Mouse (Mus musculus): ENCODE measurements around the gene Antxr1. TPM values are rescaled to one million over a fixed set of nuclear protein-coding genes. Genes with fewer than 3 reads are reported as not detected.

Antxr1 gene
- polyA plus RNA-seq, 1 experiment from 2014 or later, result 7.4 TPM

DNA sequence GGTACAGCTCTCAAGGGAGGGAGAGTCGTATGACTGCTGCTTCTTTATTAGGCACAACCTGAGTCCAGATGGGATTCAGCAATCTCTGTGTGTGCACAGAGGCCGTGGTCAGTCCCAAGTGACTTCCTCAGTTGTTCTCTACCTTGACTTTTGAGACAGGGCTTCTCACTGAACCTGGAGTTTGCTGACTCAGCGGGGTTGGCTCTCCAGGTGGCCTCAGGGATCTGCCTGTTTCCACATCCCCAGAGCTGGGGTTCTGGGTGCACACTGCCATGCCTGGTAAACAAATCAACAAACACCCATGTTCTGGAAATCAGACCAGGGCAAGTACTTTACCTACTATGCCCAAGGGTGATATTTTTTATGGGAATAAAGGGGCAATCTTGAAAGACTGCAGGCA is 181.8 kb downstream of the Antxr1 start:
- Histone ChIP-seq H3K27ac (ENCODE audit: low read depth, low read length) (no peak overlapping the region), H3K4me1 (replicated peaks; ENCODE audit: control insufficient read depth, insufficient read depth, low read length) (no peaks in the 10 kb centered on the region), H3K4me3 (ENCODE audit: low read depth, low read length) (no peak overlapping the region), H3K4me2 (replicated peaks; ENCODE audit: low read depth, low read length) (no peak overlapping the region), H3K36me3 (ENCODE audit: control insufficient read depth, insufficient read depth, low read length) (no peaks in the 10 kb centered on the region), H3K9me3 (ENCODE audit: control insufficient read depth, low read length) (no peaks in the 10 kb centered on the region), H3K27me3 (ENCODE audit: control insufficient read depth, insufficient read depth, low read length) (no peaks in the 10 kb centered on the region), H3K9ac (ENCODE audit: low read depth, low read length) (no peak overlapping the region)
- WGBS, result 90% methylated on average over 3 of the region's 3 CpGs
- ATAC-seq (ENCODE audit: low FRiP score) (no peak), DNase-seq (ENCODE audit: low spot score) (no peak)

DNA sequence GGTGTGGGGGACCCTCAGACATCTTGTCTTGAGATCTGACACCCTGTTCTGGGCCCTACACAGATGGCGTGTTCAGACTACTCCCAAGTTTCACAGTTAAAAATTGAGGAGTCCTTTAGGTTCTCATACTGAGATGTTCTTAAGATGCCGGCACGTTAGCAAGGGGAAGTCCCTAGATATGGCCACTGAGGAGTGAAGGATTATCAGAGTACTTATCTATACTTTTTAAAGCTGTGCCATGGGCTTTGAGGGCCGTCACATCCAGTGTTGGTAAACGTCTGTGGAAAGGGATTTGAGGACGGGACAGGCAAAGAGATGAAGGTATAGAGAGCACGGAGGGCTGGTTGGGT is 182.4 kb downstream of the Antxr1 start:
- ATAC-seq (ENCODE audit: low FRiP score) (no peak), DNase-seq (ENCODE audit: low spot score) (no peak)
- no peaks in the 10 kb centered on the region for H3K4me1 ChIP-seq (replicated peaks; ENCODE audit: control insufficient read depth, insufficient read depth, low read length)
- no peak overlapping the region for H3K4me3 ChIP-seq (ENCODE audit: low read depth, low read length)
- H3K4me2 ChIP-seq (replicated peaks; ENCODE audit: low read depth, low read length), result no peak overlapping the region
- H3K9ac ChIP-seq (ENCODE audit: low read depth, low read length), result no peak overlapping the region
- WGBS, result 92% methylated on average over 7 of the region's 7 CpGs
- H3K9me3 ChIP-seq (ENCODE audit: control insufficient read depth, low read length), result no peaks in the 10 kb centered on the region
- H3K27me3 ChIP-seq (ENCODE audit: control insufficient read depth, insufficient read depth, low read length), result no peaks in the 10 kb centered on the region
- no peaks in the 10 kb centered on the region for H3K36me3 ChIP-seq (ENCODE audit: control insufficient read depth, insufficient read depth, low read length)
- H3K27ac ChIP-seq (ENCODE audit: low read depth, low read length), result no peak overlapping the region

- no peak for ATAC-seq (ENCODE audit: low FRiP score)
- Histone ChIP-seq H3K9me3 (ENCODE audit: control insufficient read depth, low read length) (no peaks in the 10 kb centered on the region), H3K9ac (ENCODE audit: low read depth, low read length) (no peak overlapping the region), H3K36me3 (ENCODE audit: control insufficient read depth, insufficient read depth, low read length) (no peaks in the 10 kb centered on the region), H3K4me1 (replicated peaks; ENCODE audit: control insufficient read depth, insufficient read depth, low read length) (no peaks in the 10 kb centered on the region), H3K27me3 (ENCODE audit: control insufficient read depth, insufficient read depth, low read length) (no peaks in the 10 kb centered on the region), H3K4me3 (ENCODE audit: low read depth, low read length) (no peak overlapping the region), H3K27ac (ENCODE audit: low read depth, low read length) (no peak overlapping the region), H3K4me2 (replicated peaks; ENCODE audit: low read depth, low read length) (no peak overlapping the region)
- no peak for DNase-seq (ENCODE audit: low spot score)
- WGBS, result 82% methylated on average over 21 of the region's 21 CpGs
These were observed 183.0 kb downstream of the Antxr1 start for GRCm38 (mm10) chr6:87152461-87153230.

GRCm38 (mm10) chr6:87151427-87151826 is 184.2 kb downstream of the Antxr1 start:
- no peak for ATAC-seq (ENCODE audit: low FRiP score)
- DNase-seq (ENCODE audit: low spot score), result no peak
- H3K4me3 ChIP-seq (ENCODE audit: low read depth, low read length), result no peak overlapping the region
- H3K27me3 ChIP-seq (ENCODE audit: control insufficient read depth, insufficient read depth, low read length), result no peaks in the 10 kb centered on the region
- no peaks in the 10 kb centered on the region for H3K36me3 ChIP-seq (ENCODE audit: control insufficient read depth, insufficient read depth, low read length)
- WGBS, result 86% methylated on average over 8 of the region's 8 CpGs
- no peaks in the 10 kb centered on the region for H3K4me1 ChIP-seq (replicated peaks; ENCODE audit: control insufficient read depth, insufficient read depth, low read length)
- no peaks in the 10 kb centered on the region for H3K9me3 ChIP-seq (ENCODE audit: control insufficient read depth, low read length)
- H3K27ac ChIP-seq (ENCODE audit: low read depth, low read length), result no peak overlapping the region
- no peak overlapping the region for H3K9ac ChIP-seq (ENCODE audit: low read depth, low read length)
- H3K4me2 ChIP-seq (replicated peaks; ENCODE audit: low read depth, low read length), result no peak overlapping the region

DNA sequence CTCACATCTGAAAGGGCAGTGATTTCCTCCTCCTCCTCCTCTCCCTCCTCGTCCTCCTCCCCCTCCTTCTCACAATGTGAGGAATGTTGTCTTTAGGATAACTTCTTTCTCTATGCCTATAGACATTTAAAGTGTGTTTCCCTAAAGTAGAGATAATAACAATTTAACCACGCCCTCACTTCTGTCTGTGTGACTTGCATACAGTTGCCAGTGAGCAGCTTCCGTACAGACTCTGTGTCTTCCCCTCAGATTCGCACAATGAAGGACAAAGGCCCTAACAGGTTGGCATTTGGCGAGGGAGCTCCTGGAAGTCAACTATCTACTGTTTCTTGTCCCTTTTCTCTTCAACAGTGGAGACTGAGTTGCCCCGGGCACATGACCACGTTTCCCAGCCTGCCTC is 185.2 kb downstream of the Antxr1 start:
- Histone ChIP-seq H3K4me1 (replicated peaks; ENCODE audit: control insufficient read depth, insufficient read depth, low read length) (no peaks in the 10 kb centered on the region), H3K9ac (ENCODE audit: low read depth, low read length) (no peak overlapping the region), H3K36me3 (ENCODE audit: control insufficient read depth, insufficient read depth, low read length) (no peaks in the 10 kb centered on the region), H3K4me2 (replicated peaks; ENCODE audit: low read depth, low read length) (no peak overlapping the region), H3K4me3 (ENCODE audit: low read depth, low read length) (no peak overlapping the region), H3K27ac (ENCODE audit: low read depth, low read length) (no peak overlapping the region), H3K9me3 (ENCODE audit: control insufficient read depth, low read length) (no peaks in the 10 kb centered on the region), H3K27me3 (ENCODE audit: control insufficient read depth, insufficient read depth, low read length) (no peaks in the 10 kb centered on the region)
- DNase-seq (ENCODE audit: low spot score), result no peak
- 83% methylated on average over 7 of the region's 7 CpGs for whole genome bisulfite sequencing
- no peak for ATAC-seq (ENCODE audit: low FRiP score)

DNA sequence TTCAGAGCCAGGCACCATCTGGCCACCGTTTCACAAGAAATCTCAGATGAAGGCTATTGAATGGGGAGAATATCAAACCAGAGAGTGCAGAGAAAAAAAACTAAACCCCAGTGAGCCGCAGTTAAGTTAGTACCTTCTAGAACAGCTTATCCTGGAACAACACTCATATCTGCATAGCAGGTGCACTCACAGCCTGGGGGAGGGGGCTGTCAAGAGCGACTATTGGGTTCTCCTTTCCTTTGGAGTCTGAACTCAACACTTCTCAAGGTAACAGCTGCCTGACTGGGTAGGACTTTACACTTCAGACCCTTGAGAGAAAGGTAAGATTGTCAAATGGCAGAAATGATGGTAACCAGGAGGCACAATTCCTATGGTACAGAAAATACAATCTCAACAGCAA is 187.7 kb downstream of the Antxr1 start:
- H3K27ac ChIP-seq (ENCODE audit: low read depth, low read length), result no peak overlapping the region
- no peak overlapping the region for H3K4me2 ChIP-seq (replicated peaks; ENCODE audit: low read depth, low read length)
- H3K4me1 ChIP-seq (replicated peaks; ENCODE audit: control insufficient read depth, insufficient read depth, low read length), result no peaks in the 10 kb centered on the region
- no peak overlapping the region for H3K9ac ChIP-seq (ENCODE audit: low read depth, low read length)
- ATAC-seq (ENCODE audit: low FRiP score), result no peak
- DNase-seq (ENCODE audit: low spot score), result no peak
- H3K9me3 ChIP-seq (ENCODE audit: control insufficient read depth, low read length), result no peaks in the 10 kb centered on the region
- H3K36me3 ChIP-seq (ENCODE audit: control insufficient read depth, insufficient read depth, low read length), result no peaks in the 10 kb centered on the region
- 82% methylated on average over 3 of the region's 3 CpGs for WGBS
- no peak overlapping the region for H3K4me3 ChIP-seq (ENCODE audit: low read depth, low read length)
- H3K27me3 ChIP-seq (ENCODE audit: control insufficient read depth, insufficient read depth, low read length), result no peaks in the 10 kb centered on the region

- Histone ChIP-seq H3K27ac (ENCODE audit: low read depth, low read length) (no peak overlapping the region), H3K4me2 (replicated peaks; ENCODE audit: low read depth, low read length) (no peak overlapping the region), H3K9me3 (ENCODE audit: control insufficient read depth, low read length) (no peaks in the 10 kb centered on the region), H3K36me3 (ENCODE audit: control insufficient read depth, insufficient read depth, low read length) (no peaks in the 10 kb centered on the region), H3K4me3 (ENCODE audit: low read depth, low read length) (no peak overlapping the region), H3K4me1 (replicated peaks; ENCODE audit: control insufficient read depth, insufficient read depth, low read length) (no peaks in the 10 kb centered on the region), H3K9ac (ENCODE audit: low read depth, low read length) (no peak overlapping the region), H3K27me3 (ENCODE audit: control insufficient read depth, insufficient read depth, low read length) (no peaks in the 10 kb centered on the region)
- WGBS, result 73% methylated on average over 13 of the region's 13 CpGs
- DNase-seq (ENCODE audit: low spot score) (no peak), ATAC-seq (ENCODE audit: low FRiP score) (no peak)
These were observed 192.0 kb downstream of the Antxr1 start for GRCm38 (mm10) chr6:87143594-87143993.

- Histone ChIP-seq H3K27ac (ENCODE audit: low read depth, low read length) (no peak overlapping the region), H3K27me3 (ENCODE audit: control insufficient read depth, insufficient read depth, low read length) (no peaks in the 10 kb centered on the region), H3K36me3 (ENCODE audit: control insufficient read depth, insufficient read depth, low read length) (no peaks in the 10 kb centered on the region), H3K9ac (ENCODE audit: low read depth, low read length) (no peak overlapping the region), H3K9me3 (ENCODE audit: control insufficient read depth, low read length) (no peaks in the 10 kb centered on the region), H3K4me3 (ENCODE audit: low read depth, low read length) (no peak overlapping the region), H3K4me1 (replicated peaks; ENCODE audit: control insufficient read depth, insufficient read depth, low read length) (no peaks in the 10 kb centered on the region), H3K4me2 (replicated peaks; ENCODE audit: low read depth, low read length) (no peak overlapping the region)
- 83% methylated on average over 5 of the region's 5 CpGs for WGBS
- ATAC-seq (ENCODE audit: low FRiP score), result no peak
- no peak for DNase-seq (ENCODE audit: low spot score)
These were observed 193.4 kb downstream of the Antxr1 start for GRCm38 (mm10) chr6:87142239-87142638.

DNA sequence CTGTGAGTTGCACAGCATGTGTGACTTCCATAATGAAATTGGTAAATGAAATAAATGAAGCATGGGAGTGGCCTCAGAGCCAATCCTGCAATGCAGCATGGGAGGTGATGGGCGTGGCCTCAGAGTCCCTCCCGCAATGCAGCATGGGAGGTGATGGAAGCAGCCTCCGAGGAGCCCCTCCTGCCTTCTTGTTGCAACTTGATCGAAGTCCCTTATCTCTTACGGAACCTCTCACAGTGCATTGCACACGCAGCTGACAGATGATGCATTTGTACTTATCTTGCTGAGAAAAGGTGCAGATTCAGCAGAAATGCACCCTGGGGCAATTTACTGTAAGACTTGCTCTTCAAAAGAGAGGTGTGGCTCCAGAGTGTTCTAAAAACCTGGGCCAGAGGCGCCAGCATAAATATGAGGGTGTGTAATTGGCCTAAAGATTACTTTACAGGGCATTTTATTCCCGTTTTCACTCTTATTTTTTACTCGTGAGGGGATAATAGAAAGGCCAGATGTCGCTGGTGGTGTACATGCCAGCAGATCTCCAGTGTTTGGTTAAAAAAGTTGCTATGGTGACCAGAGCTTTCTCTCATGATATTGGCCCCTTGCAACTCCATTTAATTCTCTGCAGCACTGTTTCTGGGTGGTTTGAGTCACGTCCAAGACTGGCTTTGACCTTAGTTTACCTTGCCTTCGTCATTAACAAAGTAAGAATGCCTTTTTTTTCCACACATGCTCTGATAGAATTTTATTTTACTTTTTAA is 195.6 kb downstream of the Antxr1 start:
- H3K4me1 ChIP-seq (replicated peaks; ENCODE audit: control insufficient read depth, insufficient read depth, low read length), result no peaks in the 10 kb centered on the region
- ATAC-seq (ENCODE audit: low FRiP score) (no peak), DNase-seq (ENCODE audit: low spot score) (no peak)
- 77% methylated on average over 12 of the region's 12 CpGs for WGBS
- no peak overlapping the region for H3K4me2 ChIP-seq (replicated peaks; ENCODE audit: low read depth, low read length)
- H3K9me3 ChIP-seq (ENCODE audit: control insufficient read depth, low read length), result no peaks in the 10 kb centered on the region
- H3K36me3 ChIP-seq (ENCODE audit: control insufficient read depth, insufficient read depth, low read length), result no peaks in the 10 kb centered on the region
- no peaks in the 10 kb centered on the region for H3K27me3 ChIP-seq (ENCODE audit: control insufficient read depth, insufficient read depth, low read length)
- no peak overlapping the region for H3K9ac ChIP-seq (ENCODE audit: low read depth, low read length)
- no peak overlapping the region for H3K27ac ChIP-seq (ENCODE audit: low read depth, low read length)
- H3K4me3 ChIP-seq (ENCODE audit: low read depth, low read length), result no peak overlapping the region

Measured in hindbrain, embryonic 11.5 days (tissue).